Mouse (Mus musculus) small intestine, adult 2 months (tissue): Measurements from ENCODE around the gene Aph1b. TPM values are rescaled to one million over a fixed set of nuclear protein-coding genes. Genes with fewer than 3 reads are reported as not detected.

Experiments used
- H3K27ac ChIP-seq: fragments of 200-500 bp; 2 replicates; pipeline ENCODE4 v1.5.1; 2012; ENCODE audit warnings: low read depth, low read length, control low read depth, inconsistent platforms; ENCODE audit not compliant: insufficient read depth
- H3K27me3 ChIP-seq: fragments of 200-500 bp; 2 replicates; pipeline ENCODE4 v1.6.1; 2012; ENCODE audit warnings: mild to moderate bottlenecking, moderate library complexity, low read length, inconsistent platforms; ENCODE audit not compliant: control insufficient read depth, insufficient read depth
- H3K36me3 ChIP-seq: fragments of 200-500 bp; 2 replicates; pipeline ENCODE4 v1.6.1; 2012; ENCODE audit warnings: mild to moderate bottlenecking, low read length, control low read depth, inconsistent platforms; ENCODE audit not compliant: control insufficient read depth, insufficient read depth
- H3K4me1 ChIP-seq: fragments of 200-500 bp; 2 replicates; pipeline ENCODE4 v1.6.1; 2012; ENCODE audit warnings: low read length, inconsistent platforms, mixed read lengths; ENCODE audit not compliant: control insufficient read depth, insufficient read depth, insufficient read length
- H3K4me3 ChIP-seq: fragments of 200-500 bp; 2 replicates; pipeline ENCODE4 v1.5.1; 2012; ENCODE audit warnings: low read depth, mild to moderate bottlenecking, control low read depth, inconsistent platforms, low read length, moderate library complexity
- CTCF ChIP-seq: fragments of 200-500 bp; IDR thresholded peaks from 2 replicates; pipeline ENCODE4 v1.5.1; 2012; ENCODE audit warnings: low read depth, mild to moderate bottlenecking, control low read depth, inconsistent platforms, low read length, moderate library complexity, mixed read lengths; ENCODE audit not compliant: insufficient replicate concordance, insufficient read length; ENCODE audit errors: extremely low read depth
- POLR2A ChIP-seq: fragments of 200-500 bp; IDR thresholded peaks from 2 replicates; pipeline ENCODE4 v1.6.1; 2012; ENCODE audit warnings: low read depth, mild to moderate bottlenecking, control low read depth, inconsistent platforms, low read length, moderate library complexity
- WGBS: fragments of 180-500 bp; shearing (Covaris S2); methylation state at CpG from one replicate; pipeline ENCODE4 v1.1.7; 2018; 5-methylcytosine and 5-hydroxymethylcytosine counted together
- polyA plus RNA-seq: library from polyadenylated mRNA; depleted of rRNA; stranded (reverse); fragments of >200 nt; gene quantifications from 2 replicates; pipeline ENCODE4 v1.2.3, GENCODE M21; 2012

Aph1b gene
- polyA plus RNA-seq, 1 experiment: 0.68 TPM

DNA sequence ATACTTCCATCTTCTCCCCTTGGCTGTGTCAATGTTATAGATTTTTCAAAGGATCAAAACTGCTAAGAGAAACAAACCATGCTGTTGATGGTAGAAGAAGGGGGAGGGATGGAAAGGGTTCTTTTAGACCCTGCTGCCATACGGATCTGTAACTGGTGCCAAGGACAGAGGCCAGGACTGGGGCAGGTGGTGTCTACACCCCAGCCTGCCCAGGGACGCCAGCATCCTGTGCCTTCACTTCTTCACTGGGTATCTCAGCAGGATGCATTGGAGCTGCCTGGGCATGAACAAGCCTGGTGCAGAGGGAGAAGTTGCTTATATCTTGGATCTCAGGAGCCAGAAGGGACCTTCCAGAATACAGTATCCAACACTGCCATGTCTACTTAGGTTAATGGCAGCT, 50.8 kb downstream of the Aph1b start:
- Histone ChIP-seq H3K27me3 (no peaks in the 10 kb centered on the region), H3K4me3 (no peak overlapping the region), H3K27ac (no peak overlapping the region), H3K4me1 (0 out of 2 replicates have a peak, but pooled peaks cover 2% of the 10 kb centered on the region), H3K36me3 (no peaks in the 10 kb centered on the region)
- TF ChIP-seq CTCF (no peak), POLR2A (no peak)
- 73% methylated on average over 2 of the region's 2 CpGs for WGBS

DNA sequence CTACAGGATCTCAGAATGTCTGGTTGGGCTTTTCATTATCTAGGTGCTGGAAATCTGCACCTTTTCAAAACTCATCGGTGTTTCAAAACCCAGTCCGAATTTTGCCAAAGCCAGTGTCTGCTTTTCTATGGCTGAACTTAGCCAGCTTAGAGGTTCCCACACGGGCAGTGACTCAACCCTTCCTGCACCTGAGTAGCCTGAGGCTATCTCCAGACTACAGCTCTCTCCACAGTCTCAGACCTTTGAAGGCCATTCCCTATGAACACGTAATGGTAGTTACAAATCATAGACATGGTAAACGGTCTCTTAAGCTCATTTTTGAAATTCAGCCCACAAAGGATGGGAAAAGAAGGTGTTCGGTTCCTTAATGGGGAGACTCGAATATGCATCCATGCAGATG, 55.8 kb downstream of the Aph1b start:
- Histone ChIP-seq H3K27ac (no peak overlapping the region), H3K4me1 (peaks cover 18% of the 10 kb centered on the region; the same call in 1 of the 2 replicates), H3K36me3 (no peaks in the 10 kb centered on the region), H3K27me3 (no peaks in the 10 kb centered on the region), H3K4me3 (no peak overlapping the region)
- no peak for TF ChIP-seq POLR2A
- no peak for TF ChIP-seq CTCF
- 90% methylated on average over 7 of the region's 7 CpGs for WGBS

DNA sequence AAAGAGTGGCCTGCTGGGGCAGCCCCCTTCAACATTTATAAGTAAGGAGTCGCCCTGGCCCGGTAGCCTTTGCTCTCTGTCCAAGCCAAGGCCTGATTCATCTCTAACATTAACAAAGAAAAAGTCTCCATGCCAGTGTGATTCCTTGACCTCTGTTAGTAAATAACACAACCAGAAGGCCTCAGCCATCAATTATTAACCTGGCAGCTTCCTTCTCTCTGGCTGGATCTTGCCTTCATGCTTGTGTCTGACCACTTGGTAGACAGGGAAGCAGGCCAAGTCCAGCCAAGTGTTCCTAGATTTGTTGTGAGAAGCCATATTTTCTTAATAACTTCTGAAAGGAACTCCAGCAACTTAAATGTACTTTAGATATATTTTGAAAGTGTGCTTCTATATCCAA, 58.7 kb downstream of the Aph1b start:
- TF ChIP-seq POLR2A (no peak), CTCF (no peak)
- Histone ChIP-seq H3K27me3 (no peaks in the 10 kb centered on the region), H3K36me3 (no peaks in the 10 kb centered on the region), H3K4me1 (peaks cover 25% of the 10 kb centered on the region), H3K4me3 (no peak overlapping the region), H3K27ac (peak overlapping the region; percentile 68)
- 37% methylated on average over 2 of the region's 2 CpGs for WGBS

DNA sequence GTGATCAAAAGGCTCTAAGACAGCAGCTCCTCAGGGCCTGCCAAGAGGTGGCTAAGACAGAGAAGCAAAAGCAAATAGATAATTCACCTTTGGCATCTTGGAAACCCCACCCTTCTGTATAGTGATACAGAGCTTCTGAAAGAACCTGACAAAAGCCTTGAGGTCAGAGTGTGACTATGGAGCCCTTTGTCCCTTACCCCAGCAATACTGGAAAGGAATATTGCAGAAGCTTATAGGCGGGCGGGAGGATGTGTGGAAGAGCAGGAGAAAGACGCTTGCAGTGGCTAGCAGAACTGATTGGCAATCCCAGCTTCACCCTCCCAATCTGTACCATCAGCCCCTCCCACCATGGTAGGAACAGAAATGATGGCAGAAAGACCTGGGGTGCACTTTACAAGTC, 59.3 kb downstream of the Aph1b start:
- peak overlapping the region; percentile 68 for H3K27ac ChIP-seq
- no peaks in the 10 kb centered on the region for H3K36me3 ChIP-seq
- 32% methylated on average over 3 of the region's 3 CpGs for WGBS
- TF ChIP-seq CTCF (no peak), POLR2A (no peak)
- H3K4me3 ChIP-seq: no peak overlapping the region
- peaks cover 25% of the 10 kb centered on the region for H3K4me1 ChIP-seq
- no peaks in the 10 kb centered on the region for H3K27me3 ChIP-seq

DNA sequence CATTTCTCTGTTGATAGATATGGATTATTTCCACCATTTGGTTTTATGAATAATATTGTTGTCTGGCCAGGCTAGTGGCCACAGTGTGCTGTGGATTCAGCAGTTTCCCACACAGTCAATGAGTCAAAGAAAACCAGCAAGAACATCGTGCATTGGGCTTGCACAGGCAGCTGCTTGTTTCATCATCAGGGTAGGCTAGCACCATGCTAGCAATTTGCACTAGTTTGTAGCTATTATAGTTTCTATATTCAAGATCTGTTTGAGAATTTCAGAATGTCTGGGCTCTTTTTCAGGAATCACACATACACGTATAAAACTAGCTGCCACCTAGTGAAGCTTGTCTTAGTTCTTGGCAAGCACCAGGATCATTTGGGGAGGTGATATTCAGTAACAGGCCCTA, 60.2 kb downstream of the Aph1b start:
- Histone ChIP-seq H3K27me3 (no peaks in the 10 kb centered on the region), H3K4me1 (peaks cover 25% of the 10 kb centered on the region), H3K4me3 (no peak overlapping the region), H3K36me3 (no peaks in the 10 kb centered on the region), H3K27ac (peak overlapping the region; percentile 68)
- WGBS: 77% methylated on average over 2 of the region's 2 CpGs
- TF ChIP-seq POLR2A (no peak), CTCF (no peak)

DNA sequence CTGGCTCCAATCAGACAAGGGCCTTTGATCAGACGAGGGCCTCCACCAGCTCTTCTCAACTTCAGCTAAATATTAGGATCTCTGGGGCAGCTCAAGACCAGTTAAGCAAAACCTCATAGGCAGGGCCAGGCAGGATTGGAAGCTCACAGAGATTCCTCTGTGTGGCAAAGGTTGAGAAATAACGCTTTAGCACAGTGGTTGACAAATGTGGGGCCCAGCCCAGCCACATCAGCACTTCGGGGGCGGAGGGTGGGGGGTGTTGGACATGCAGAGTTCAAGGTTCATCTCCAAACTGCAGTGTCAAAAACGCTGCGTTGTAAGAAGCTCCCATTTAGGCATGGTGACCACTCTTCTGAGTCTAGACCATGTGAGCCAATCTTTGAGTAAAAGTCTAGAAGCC, 60.7 kb downstream of the Aph1b start:
- TF ChIP-seq CTCF: no peak
- TF ChIP-seq POLR2A: no peak
- no peaks in the 10 kb centered on the region for H3K36me3 ChIP-seq
- no peak overlapping the region for H3K4me3 ChIP-seq
- H3K4me1 ChIP-seq: peaks cover 25% of the 10 kb centered on the region
- H3K27ac ChIP-seq: peak overlapping the region; percentile 68
- 43% methylated on average over 6 of the region's 6 CpGs for WGBS
- no peaks in the 10 kb centered on the region for H3K27me3 ChIP-seq

DNA sequence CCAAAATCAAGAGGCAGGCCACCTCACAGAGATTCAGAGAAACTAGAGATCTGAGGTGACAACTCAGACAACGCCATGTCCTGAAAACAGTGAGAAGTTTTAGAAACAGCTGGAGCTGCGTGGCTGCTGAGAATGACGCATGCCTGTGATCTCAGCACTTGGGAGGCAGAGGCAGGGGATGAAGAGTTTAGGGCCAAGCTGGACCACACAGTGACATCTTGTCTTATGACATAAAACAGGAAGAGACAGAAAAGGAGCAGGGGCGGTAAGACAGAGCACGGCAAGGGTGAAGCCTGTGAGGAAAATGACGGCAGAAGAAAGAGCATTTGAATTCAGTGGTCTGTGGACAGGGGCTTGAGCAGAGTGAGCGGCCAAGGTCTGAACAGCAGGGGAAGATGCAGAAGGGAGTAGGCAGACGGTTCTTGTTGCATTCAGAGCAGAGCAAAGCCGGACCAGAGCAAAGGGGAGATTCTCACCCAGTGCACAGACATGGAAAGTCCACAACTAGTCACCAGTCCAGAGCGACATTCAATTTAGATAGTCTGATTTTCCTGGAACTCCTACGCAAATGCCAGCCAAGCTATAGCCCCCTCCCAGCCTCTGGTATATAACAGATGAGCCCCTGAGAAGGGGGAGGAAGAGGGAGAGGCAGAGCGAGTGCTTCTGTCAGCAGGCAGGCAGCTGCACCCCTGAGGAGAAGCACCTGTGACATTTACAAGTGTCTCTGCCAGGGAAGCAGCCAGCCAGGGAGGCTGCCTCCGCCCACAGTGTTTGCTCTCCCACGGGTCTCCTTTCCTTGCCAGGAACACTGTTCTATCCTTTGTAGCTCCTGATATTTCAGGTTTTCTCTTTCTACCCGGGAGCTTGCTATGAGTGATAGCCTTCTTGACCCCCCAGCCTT, 62.2 kb downstream of the Aph1b start:
- Histone ChIP-seq H3K36me3 (no peaks in the 10 kb centered on the region), H3K27me3 (no peaks in the 10 kb centered on the region), H3K4me3 (no peak overlapping the region), H3K4me1 (peaks cover 25% of the 10 kb centered on the region), H3K27ac (no peak overlapping the region)
- TF ChIP-seq CTCF (no peak), POLR2A (no peak)
- 55% methylated on average over 15 of the region's 15 CpGs for WGBS
